Mouse (Mus musculus): ENCODE results near the gene Vwa8. TPM values are rescaled to one million over a fixed set of nuclear protein-coding genes. Genes with fewer than 3 reads are reported as not detected.

Vwa8 gene
- polyA plus RNA-seq, 1 experiment from 2014 or later = 13.5 TPM

DNA sequence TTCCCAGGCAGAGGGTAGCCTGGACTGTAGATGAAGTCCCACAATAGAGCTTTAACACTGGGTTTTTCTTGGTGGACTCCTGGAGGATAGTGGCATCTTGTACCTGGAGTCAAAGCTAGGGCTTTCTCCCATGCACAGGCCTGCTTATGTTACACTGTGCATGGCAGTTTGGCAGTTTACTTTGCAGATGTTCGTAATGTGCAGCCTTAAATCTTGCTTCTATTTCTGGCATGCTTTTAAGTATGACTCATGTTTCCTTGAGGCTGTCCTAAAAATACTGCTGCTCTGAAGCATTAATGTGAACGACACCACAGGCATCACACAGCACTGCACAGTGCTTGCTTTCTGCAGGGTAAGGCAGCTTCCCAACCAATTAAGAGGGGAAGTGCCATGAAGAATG lies 51.9 kb downstream of the Vwa8 start:
- H3K27me3 ChIP-seq (ENCODE audit: control insufficient read depth, insufficient read depth, low read length) = no peaks in the 10 kb centered on the region
- peak; percentile 83 for ATAC-seq (ENCODE audit: insufficient read depth, low FRiP score)
- WGBS = 15% methylated on average over 2 of the region's 2 CpGs
- no peaks in the 10 kb centered on the region for H3K36me3 ChIP-seq (ENCODE audit: control insufficient read depth, insufficient read depth, low read length)
- no peak overlapping the region for H3K9ac ChIP-seq (ENCODE audit: low read length)
- peaks cover 7% of the 10 kb centered on the region; the same call in 1 of the 2 replicates for H3K4me1 ChIP-seq (ENCODE audit: control insufficient read depth, insufficient read depth, low read length)
- H3K4me3 ChIP-seq (replicated peaks; ENCODE audit: low read length) = no peak overlapping the region
- peak overlapping the region; percentile 62 for H3K27ac ChIP-seq (ENCODE audit: low read length)
- no peak overlapping the region for H3K4me2 ChIP-seq (ENCODE audit: low read depth, low read length)
- H3K9me3 ChIP-seq (replicated peaks; ENCODE audit: control insufficient read depth, low read length) = no peaks in the 10 kb centered on the region

DNA sequence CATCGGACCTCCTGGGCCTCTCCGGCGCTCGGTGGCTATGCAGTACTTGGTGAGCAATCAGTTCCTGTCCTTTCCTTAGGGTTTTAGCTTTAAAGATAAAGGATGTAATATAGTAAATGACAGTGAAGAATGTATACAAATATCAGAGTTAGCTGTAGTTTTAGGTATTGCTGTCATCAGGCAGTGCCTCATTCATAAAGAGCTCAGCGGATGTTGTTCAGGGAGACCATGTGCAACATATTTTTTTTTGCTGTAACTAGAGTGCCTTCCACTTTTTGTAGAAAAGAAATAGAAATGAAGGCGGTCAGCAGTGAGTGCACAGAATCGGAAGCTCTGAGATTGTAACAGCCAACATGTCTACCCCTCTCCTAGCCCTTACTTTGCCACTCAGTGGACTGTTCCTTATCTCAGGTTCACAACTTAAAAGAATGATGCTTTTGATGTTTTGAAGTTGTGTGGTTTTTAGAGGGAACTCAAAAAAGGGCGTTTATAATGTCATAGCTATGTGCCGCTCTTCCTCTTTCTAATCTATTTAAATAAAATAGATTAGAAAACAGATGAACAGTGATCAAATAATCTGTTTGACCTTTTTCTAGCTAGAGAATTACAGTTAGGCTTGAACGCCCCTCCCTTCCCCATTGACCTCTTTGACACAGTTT lies 59.5 kb downstream of the Vwa8 start:
- no peak for ATAC-seq (ENCODE audit: insufficient read depth, low FRiP score)
- H3K4me3 ChIP-seq (replicated peaks; ENCODE audit: low read length) = no peak overlapping the region
- no peaks in the 10 kb centered on the region for H3K27me3 ChIP-seq (ENCODE audit: control insufficient read depth, insufficient read depth, low read length)
- no peak overlapping the region for H3K9ac ChIP-seq (ENCODE audit: low read length)
- no peaks in the 10 kb centered on the region for H3K9me3 ChIP-seq (replicated peaks; ENCODE audit: control insufficient read depth, low read length)
- H3K36me3 ChIP-seq (ENCODE audit: control insufficient read depth, insufficient read depth, low read length) = no peaks in the 10 kb centered on the region
- no peak overlapping the region for H3K27ac ChIP-seq (ENCODE audit: low read length)
- no peaks in the 10 kb centered on the region for H3K4me1 ChIP-seq (ENCODE audit: control insufficient read depth, insufficient read depth, low read length)
- 90% methylated on average over 10 of the region's 10 CpGs for WGBS
- H3K4me2 ChIP-seq (ENCODE audit: low read depth, low read length) = no peak overlapping the region

DNA sequence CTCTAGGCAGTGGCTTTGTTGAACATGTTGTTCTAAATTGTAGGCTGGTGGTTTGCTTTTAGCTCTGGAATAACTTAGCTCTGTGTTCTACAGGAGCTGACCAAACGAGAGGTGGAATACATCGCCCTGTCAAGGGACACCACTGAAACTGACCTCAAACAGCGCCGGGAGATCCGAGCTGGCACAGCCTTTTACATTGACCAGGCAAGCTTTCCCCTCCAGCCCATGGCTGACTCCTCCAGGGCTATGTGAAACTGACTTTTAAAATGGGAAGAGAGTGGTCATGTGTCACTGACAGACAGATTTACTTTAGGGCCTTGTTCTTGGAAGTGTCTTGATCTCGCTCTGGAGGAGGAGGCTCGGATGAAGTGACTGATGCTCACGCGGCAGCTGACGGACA lies 63.2 kb downstream of the Vwa8 start:
- Histone ChIP-seq H3K36me3 (ENCODE audit: control insufficient read depth, insufficient read depth, low read length) (no peaks in the 10 kb centered on the region), H3K4me3 (replicated peaks; ENCODE audit: low read length) (no peak overlapping the region), H3K27me3 (ENCODE audit: control insufficient read depth, insufficient read depth, low read length) (no peaks in the 10 kb centered on the region), H3K4me1 (ENCODE audit: control insufficient read depth, insufficient read depth, low read length) (no peaks in the 10 kb centered on the region), H3K27ac (ENCODE audit: low read length) (no peak overlapping the region), H3K4me2 (ENCODE audit: low read depth, low read length) (no peak overlapping the region), H3K9me3 (replicated peaks; ENCODE audit: control insufficient read depth, low read length) (no peaks in the 10 kb centered on the region), H3K9ac (ENCODE audit: low read length) (no peak overlapping the region)
- no peak for ATAC-seq (ENCODE audit: insufficient read depth, low FRiP score)
- 76% methylated on average over 10 of the region's 10 CpGs for WGBS

DNA sequence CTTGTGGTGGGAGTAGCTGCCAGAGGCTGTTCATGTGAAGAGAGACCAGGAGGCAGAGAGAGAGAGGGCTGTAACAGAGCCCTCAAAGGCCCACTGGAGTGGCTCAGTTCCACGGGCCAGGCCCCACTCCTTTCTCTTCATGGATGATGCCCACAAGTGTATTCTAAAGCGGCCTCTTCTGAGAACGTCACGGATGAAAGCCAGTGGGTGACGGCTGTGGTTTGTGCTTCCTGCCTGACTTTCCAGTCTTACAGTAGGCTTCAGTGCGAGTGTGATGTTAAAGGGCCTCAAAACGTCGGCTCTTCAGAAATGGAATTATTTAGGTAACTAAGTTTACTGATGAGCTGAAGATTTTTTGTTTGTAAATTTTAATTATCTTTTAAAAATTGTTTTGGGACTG lies 65.3 kb downstream of the Vwa8 start:
- Histone ChIP-seq H3K4me2 (ENCODE audit: low read depth, low read length) (no peak overlapping the region), H3K36me3 (ENCODE audit: control insufficient read depth, insufficient read depth, low read length) (no peaks in the 10 kb centered on the region), H3K4me1 (ENCODE audit: control insufficient read depth, insufficient read depth, low read length) (no peaks in the 10 kb centered on the region), H3K9ac (ENCODE audit: low read length) (no peak overlapping the region), H3K4me3 (replicated peaks; ENCODE audit: low read length) (no peak overlapping the region), H3K9me3 (replicated peaks; ENCODE audit: control insufficient read depth, low read length) (no peaks in the 10 kb centered on the region), H3K27me3 (ENCODE audit: control insufficient read depth, insufficient read depth, low read length) (no peaks in the 10 kb centered on the region), H3K27ac (ENCODE audit: low read length) (no peak overlapping the region)
- no peak for ATAC-seq (ENCODE audit: insufficient read depth, low FRiP score)
- 83% methylated on average over 8 of the region's 8 CpGs for WGBS

DNA sequence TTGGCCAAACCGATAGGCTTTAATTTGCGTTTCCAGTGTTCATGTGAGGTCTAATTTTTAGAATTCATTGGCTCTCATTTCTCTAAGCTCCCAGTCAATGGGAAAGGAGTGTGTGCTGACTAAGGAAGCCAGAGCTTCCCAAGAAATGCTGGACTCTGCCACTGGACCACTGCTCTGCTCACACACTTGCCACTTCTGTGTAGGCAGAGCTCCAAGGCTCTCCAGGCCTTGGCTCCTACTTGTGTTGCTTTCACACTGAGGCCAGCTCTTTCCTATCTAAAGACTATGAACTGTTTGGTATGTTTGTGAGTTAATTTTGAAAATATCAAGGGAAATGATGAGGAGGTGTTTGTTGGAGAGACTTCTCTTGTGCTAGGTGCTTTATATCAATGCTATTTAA lies 67.8 kb downstream of the Vwa8 start:
- WGBS = 96% methylated on average over 2 of the region's 2 CpGs
- no peaks in the 10 kb centered on the region for H3K9me3 ChIP-seq (replicated peaks; ENCODE audit: control insufficient read depth, low read length)
- H3K4me1 ChIP-seq (ENCODE audit: control insufficient read depth, insufficient read depth, low read length) = no peaks in the 10 kb centered on the region
- no peak for ATAC-seq (ENCODE audit: insufficient read depth, low FRiP score)
- no peak overlapping the region for H3K4me3 ChIP-seq (replicated peaks; ENCODE audit: low read length)
- H3K27me3 ChIP-seq (ENCODE audit: control insufficient read depth, insufficient read depth, low read length) = no peaks in the 10 kb centered on the region
- no peak overlapping the region for H3K27ac ChIP-seq (ENCODE audit: low read length)
- H3K4me2 ChIP-seq (ENCODE audit: low read depth, low read length) = no peak overlapping the region
- no peaks in the 10 kb centered on the region for H3K36me3 ChIP-seq (ENCODE audit: control insufficient read depth, insufficient read depth, low read length)
- H3K9ac ChIP-seq (ENCODE audit: low read length) = no peak overlapping the region

DNA sequence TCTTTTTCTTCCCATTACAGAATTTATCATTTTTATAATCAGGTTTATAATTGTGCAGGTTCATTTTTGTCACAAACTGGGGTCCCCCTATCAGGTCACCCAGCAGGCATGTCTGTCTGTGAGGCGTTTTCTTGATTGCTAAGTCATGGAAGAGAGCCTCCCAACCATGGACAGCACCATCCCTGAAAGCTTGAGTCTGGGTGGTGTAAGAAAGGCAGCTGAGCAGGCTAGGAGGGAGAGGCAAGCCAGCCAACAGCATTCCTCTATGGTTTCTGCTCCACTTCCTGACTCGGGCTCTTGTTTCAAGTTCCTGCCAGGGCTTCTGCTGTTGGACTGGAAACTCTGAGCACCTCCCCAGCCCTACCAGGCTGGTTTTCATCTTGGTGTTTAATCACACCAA lies 72.4 kb downstream of the Vwa8 start:
- Histone ChIP-seq H3K27me3 (ENCODE audit: control insufficient read depth, insufficient read depth, low read length) (no peaks in the 10 kb centered on the region), H3K9ac (ENCODE audit: low read length) (no peak overlapping the region), H3K4me1 (ENCODE audit: control insufficient read depth, insufficient read depth, low read length) (no peaks in the 10 kb centered on the region), H3K4me2 (ENCODE audit: low read depth, low read length) (no peak overlapping the region), H3K36me3 (ENCODE audit: control insufficient read depth, insufficient read depth, low read length) (no peaks in the 10 kb centered on the region), H3K4me3 (replicated peaks; ENCODE audit: low read length) (no peak overlapping the region), H3K9me3 (replicated peaks; ENCODE audit: control insufficient read depth, low read length) (no peaks in the 10 kb centered on the region), H3K27ac (ENCODE audit: low read length) (no peak overlapping the region)
- no peak for ATAC-seq (ENCODE audit: insufficient read depth, low FRiP score)
- WGBS = 37% methylated on average over 2 of the region's 2 CpGs

DNA sequence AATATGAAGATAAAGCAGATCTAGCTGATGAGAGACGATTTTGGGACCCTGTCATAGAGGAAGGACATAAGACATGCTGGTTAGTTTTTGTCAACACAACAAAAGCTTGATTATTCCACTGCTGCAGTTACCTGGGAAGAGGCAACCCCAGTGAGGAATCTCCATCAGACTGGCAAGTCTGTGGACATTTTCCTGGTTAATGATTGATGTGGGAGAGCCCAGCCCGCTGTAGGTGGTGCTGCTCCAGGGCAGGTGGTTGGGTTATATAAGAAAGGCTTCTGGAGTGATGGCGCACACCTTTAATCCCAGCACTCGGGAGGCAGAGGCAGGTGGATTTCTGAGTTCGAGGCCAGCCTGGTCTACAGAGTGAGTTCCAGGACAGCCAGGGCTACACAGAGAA lies 74.8 kb downstream of the Vwa8 start:
- ATAC-seq (ENCODE audit: insufficient read depth, low FRiP score) = no peak
- H3K4me2 ChIP-seq (ENCODE audit: low read depth, low read length) = no peak overlapping the region

DNA sequence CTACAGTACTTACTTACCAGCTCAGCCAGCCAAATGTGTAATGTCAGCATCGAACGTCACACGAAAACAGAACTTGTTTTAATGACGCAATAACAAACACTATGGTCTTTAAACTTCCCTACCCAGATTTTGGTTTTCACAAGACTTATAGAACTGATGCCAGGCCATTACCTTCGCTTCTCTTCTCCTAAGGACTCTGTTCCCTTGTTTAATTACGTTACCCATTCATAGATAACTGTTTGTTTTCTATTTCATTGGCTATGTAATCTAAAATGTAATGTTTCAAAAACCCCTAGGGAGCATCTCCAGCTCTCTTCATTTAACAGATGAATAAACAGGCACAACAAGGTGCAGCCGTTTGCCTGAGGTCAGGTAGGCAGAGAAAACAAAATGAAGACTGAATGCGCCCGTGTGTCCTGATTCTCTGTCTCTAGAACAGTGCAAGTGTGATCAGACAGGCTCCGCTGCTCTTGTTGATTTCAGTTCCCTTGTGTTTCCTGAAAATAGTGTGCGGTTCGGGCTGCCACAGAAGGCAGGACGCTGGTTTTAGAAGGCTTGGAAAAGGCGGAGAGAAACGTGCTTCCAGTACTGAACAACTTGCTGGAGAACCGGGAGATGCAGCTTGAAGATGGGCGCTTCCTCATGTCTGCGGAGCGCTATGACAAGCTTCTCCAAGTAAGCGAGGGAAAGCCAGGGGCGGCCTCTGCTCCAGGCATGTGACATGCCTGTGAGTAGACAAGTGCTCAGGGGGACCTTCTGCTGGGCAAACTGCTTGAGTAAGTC lies 76.1 kb downstream of the Vwa8 start:
- Histone ChIP-seq H3K27ac (ENCODE audit: low read length) (no peak overlapping the region), H3K9me3 (replicated peaks; ENCODE audit: control insufficient read depth, low read length) (no peaks in the 10 kb centered on the region), H3K27me3 (ENCODE audit: control insufficient read depth, insufficient read depth, low read length) (no peaks in the 10 kb centered on the region), H3K4me1 (ENCODE audit: control insufficient read depth, insufficient read depth, low read length) (no peaks in the 10 kb centered on the region), H3K36me3 (ENCODE audit: control insufficient read depth, insufficient read depth, low read length) (no peaks in the 10 kb centered on the region), H3K4me3 (replicated peaks; ENCODE audit: low read length) (no peak overlapping the region), H3K4me2 (ENCODE audit: low read depth, low read length) (no peak overlapping the region), H3K9ac (ENCODE audit: low read length) (no peak overlapping the region)
- 86% methylated on average over 21 of the region's 21 CpGs for WGBS
- no peak for ATAC-seq (ENCODE audit: insufficient read depth, low FRiP score)

More for the DNA sequence above, 74.8 kb downstream of the Vwa8 start:
- no peak overlapping the region for H3K27ac ChIP-seq (ENCODE audit: low read length)
- WGBS = 76% methylated on average over 5 of the region's 5 CpGs
- no peak overlapping the region for H3K4me3 ChIP-seq (replicated peaks; ENCODE audit: low read length)
- no peaks in the 10 kb centered on the region for H3K27me3 ChIP-seq (ENCODE audit: control insufficient read depth, insufficient read depth, low read length)
- H3K9me3 ChIP-seq (replicated peaks; ENCODE audit: control insufficient read depth, low read length) = no peaks in the 10 kb centered on the region
- no peaks in the 10 kb centered on the region for H3K4me1 ChIP-seq (ENCODE audit: control insufficient read depth, insufficient read depth, low read length)
- H3K36me3 ChIP-seq (ENCODE audit: control insufficient read depth, insufficient read depth, low read length) = no peaks in the 10 kb centered on the region
- H3K9ac ChIP-seq (ENCODE audit: low read length) = no peak overlapping the region

DNA sequence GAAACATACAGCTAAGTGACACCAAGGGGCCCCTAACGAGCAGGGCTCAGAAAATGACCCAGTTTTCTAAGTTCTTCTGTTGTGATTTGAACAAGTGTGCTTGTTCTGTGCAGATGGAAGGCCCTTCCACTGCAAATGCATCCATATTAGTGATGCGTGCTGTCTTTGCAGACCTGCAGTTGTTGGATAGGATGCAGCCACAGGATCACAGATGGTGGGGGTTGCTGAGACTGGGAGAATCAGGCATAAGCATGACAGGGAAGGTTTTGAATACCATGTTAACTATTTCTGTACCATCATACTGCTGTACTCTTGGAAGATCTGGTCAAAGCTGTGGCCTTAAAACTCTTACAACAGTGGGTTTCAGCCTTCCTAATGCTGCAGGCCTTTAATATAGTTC lies 83.2 kb downstream of the Vwa8 start:
- Histone ChIP-seq H3K9me3 (replicated peaks; ENCODE audit: control insufficient read depth, low read length) (no peaks in the 10 kb centered on the region), H3K4me2 (ENCODE audit: low read depth, low read length) (no peak overlapping the region), H3K27ac (ENCODE audit: low read length) (no peak overlapping the region), H3K4me1 (ENCODE audit: control insufficient read depth, insufficient read depth, low read length) (no peaks in the 10 kb centered on the region), H3K36me3 (ENCODE audit: control insufficient read depth, insufficient read depth, low read length) (no peaks in the 10 kb centered on the region), H3K27me3 (ENCODE audit: control insufficient read depth, insufficient read depth, low read length) (no peaks in the 10 kb centered on the region), H3K9ac (ENCODE audit: low read length) (no peak overlapping the region), H3K4me3 (replicated peaks; ENCODE audit: low read length) (no peak overlapping the region)
- 71% methylated on average over 2 of the region's 2 CpGs for WGBS
- ATAC-seq (ENCODE audit: insufficient read depth, low FRiP score) = no peak
